Mouse (Mus musculus): ENCODE measurements around the gene Ndufs2.

Ndufs2 gene

DNA sequence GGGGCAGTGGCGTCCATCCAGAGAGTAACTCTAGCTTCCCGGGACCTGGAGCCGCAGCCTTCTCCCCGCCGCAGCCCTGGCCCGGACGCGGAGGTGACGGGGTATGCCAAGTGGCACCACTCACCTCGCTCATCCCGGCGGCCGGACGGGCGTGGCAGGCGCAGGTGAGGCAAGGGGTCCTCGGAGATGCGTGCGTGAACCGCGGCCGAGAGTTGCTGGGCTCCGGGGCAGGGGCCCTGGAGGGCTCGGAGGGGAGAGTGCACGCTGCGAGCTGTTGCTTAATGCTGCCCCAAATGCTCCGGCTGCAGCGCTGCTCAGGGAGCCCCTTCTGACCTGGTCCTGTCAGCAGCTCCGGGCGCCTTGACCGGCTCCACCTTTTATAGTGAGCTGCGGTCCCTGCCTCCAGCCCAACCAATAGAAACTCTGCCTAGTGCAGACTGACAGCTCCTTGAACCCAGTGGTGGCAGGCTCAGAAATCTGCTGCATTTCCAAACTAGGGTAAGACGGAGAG lies 55.2 kb downstream of the Ndufs2 start, which contains the start of gene Pcp4l1:
TSS of gene Pcp4l1 (minus strand) at position 382 of the 511 bp plus-strand sequence.
- DNase-seq (ENCODE audit: low spot score), result peak; percentile 75

- DNase-seq (ENCODE audit: low spot score), result no peak
Measured at GRCm38 (mm10) chr1:171195046-171195822, 56.0 kb downstream of the Ndufs2 start.

GRCm38 (mm10) chr1:171193911-171194830 lies 57.0 kb downstream of the Ndufs2 start:
- DNase-seq (ENCODE audit: low spot score), result no peak

- DNase-seq (ENCODE audit: low spot score), result peak; percentile 51
Measured at GRCm38 (mm10) chr1:171193093-171193840, 57.9 kb downstream of the Ndufs2 start.

DNA sequence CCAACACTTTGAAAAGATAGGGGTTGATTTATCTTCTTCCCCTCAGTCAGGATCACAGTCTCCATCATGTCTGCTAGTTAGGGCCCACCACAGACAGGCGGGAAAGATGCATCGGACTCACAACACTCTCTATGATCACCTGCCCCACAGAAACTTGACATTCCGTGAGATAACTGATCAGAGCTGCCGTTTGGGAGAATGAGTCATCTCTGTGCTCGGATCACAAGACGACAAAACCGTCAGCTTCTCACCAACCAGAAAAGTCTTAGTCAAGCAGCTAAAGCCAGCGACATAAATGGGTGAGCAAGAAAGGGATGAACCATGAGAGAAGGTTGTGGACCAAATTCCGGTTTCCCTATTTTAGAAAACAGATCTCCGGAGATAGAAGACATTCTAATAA lies 58.9 kb downstream of the Ndufs2 start:
- no peak for DNase-seq (ENCODE audit: low spot score)

DNA sequence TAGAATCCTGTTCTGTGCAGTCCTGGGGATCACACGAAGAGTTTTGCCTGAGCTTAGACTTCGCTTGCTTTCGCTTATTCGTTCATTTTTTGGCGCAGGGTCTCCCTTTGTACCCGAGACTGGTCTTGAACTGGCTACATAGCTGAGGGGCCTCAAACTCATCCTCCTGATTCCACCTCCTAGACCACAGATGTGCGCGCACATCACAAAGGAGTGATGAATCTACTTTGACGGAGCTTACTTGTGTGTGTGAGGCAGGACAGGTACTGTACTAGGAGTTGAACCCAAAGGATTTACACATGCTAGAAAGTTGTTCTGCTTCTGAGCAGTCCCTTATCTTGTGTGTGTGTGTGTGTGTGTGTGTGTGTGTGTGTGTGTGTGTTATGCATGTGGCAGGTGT lies 60.4 kb downstream of the Ndufs2 start:
- no peak for DNase-seq (ENCODE audit: low spot score)

DNA sequence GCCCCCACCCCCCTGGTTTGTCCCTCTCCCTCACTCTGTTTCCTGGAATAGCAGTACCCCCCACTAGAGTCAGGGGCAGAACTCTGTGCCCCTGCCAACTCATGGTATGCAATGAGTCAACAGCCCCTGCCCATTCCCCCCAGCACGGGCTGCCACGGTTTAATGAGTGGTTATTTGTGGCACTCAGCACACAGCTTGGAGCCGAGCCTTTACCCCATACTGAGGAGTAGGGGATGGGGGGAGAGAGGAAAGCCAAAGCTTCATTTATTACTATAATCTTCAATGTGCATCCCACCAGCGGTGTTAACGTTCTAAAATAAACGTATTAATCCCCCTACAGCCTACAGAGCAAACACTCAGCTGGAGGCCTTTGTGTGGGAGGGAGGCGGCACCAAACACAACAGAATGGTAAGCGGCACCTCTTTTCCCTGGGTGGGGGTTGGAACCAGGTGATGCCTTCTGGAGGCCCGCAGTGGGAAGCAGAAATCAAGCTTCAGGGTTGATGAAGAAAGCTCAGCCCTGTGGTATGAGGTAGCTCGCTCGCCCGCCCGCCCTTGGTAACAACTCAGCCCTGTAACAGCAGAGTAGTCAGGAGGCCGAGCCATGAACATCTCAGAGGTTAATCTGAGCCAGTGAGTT lies 61.6 kb downstream of the Ndufs2 start:
- DNase-seq (ENCODE audit: low spot score), result no peak

DNA sequence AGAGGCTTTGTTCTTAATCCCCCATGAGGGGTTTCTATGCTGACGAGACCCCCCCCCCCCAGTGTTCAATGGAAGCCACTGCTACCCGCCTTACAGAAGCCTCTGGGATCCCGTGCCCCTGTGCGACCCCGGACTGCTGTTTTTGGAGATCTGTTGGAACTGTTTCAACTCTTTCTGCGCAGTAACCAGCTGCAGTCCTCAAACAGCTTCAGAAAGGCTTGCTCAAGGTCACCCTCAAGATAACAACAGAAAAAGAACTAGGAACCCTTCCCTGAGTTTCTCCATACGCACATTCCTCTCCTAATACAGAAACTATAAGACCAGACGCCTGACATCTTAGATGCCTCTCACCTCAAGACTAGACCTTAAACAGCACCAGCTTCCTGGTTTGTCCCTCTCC lies 62.1 kb downstream of the Ndufs2 start:
- no peak for DNase-seq (ENCODE audit: low spot score)

DNA sequence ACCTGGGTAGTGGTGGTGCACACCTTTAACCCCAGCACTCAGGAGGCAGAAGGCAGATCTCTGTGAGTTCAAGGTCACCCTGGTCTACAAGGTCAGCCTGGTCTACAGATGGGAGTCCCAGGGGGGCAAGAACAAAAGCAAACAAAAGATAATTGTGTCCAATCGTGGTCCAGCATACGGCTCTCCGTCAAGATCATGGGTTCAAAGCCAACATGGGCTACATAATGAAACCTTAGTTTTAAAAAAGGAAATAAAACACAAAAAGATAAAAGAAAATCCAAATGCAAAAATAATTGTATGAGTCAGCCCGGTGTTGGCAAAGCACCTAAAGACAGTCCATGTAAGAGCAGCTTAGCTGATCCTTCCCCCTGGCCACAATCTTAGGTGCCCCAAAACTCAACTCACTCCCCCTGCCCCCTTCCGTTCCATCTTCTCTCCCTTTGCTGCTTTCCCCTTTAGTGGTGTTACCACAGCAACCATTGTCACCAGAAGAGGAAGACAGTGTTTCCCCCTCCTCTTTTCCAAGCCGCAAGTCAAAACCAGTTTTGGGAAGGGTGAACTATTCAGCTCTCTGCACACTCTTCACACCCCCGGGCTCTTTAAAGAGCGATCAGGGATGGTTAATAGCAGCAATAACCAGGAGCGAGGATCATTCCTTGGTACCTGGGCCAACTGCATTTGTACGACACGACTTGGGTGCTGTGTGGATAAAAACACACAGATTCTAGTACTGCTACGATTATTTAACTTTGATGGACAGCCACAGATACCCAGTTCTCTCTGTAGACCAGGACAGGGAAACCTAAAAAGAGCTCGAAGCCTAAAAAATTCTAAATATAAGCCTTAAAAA lies 63.1 kb downstream of the Ndufs2 start:
- peak; percentile 60 for DNase-seq (ENCODE audit: low spot score)

DNA sequence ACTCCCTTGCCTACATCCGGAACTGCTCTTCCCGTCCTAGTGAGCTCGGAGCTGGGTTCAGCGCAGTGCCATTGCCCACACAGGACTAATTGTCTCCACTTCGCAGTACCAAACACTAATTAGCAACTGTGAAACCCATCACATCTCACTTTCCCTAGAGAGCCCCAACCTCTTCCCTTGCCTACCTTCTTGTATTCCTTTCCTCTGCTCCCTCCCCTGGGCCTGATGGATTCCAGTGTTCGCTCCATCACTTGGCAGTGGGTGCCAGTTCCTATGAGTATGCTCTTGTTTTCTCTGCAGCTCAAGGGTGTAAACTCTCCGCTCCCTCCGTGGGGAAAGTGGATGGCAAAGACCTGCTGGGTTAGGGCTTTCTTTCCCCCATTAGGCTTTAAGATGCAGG lies 65.5 kb downstream of the Ndufs2 start:
- no peak for DNase-seq (ENCODE audit: low spot score)
